Mouse (Mus musculus) embryonic facial prominence, embryonic 14.5 days (tissue): Measurements from ENCODE around the gene Brms1l. TPM values are rescaled to one million over a fixed set of nuclear protein-coding genes. Genes with fewer than 3 reads are reported as not detected.

Experiments
- ATAC-seq: fragments of 200-750 bp; cut with Nextera tagmentation; 2 replicates; pipeline ENCODE4 v1.8.0; 2017; ENCODE audit warnings: low read depth, moderate number of reproducible peaks, moderate TSS enrichment
- DNase-seq: peaks from one replicate; pipeline ENCODE4 v3.0.0-alpha.2; 2015; ENCODE audit warnings: low spot score
- H3K27ac ChIP-seq: fragments of 300-500 bp; sonication (generic); replicated peaks from 2 replicates; pipeline ENCODE4 v1.5.1; 2014; ENCODE audit warnings: low read depth, mild to moderate bottlenecking, low read length, moderate library complexity
- H3K27me3 ChIP-seq: fragments of 300-500 bp; sonication (generic); replicated peaks from 2 replicates; pipeline ENCODE4 v1.6.1; 2014; ENCODE audit warnings: low read length; ENCODE audit not compliant: control insufficient read depth, insufficient read depth
- H3K36me3 ChIP-seq: fragments of 300-500 bp; sonication (generic); 2 replicates; pipeline ENCODE4 v1.6.1; 2014; ENCODE audit warnings: low read length, mixed read lengths; ENCODE audit not compliant: control insufficient read depth, insufficient read depth
- H3K4me1 ChIP-seq: fragments of 300-500 bp; sonication (generic); 2 replicates; pipeline ENCODE4 v1.6.1; 2014; ENCODE audit warnings: antibody characterized with exemption, low read length; ENCODE audit not compliant: control insufficient read depth, insufficient read depth
- H3K4me2 ChIP-seq: fragments of 300-500 bp; sonication (generic); 2 replicates; pipeline ENCODE4 v1.6.1; 2014; ENCODE audit warnings: low read depth, mild to moderate bottlenecking, low read length, moderate library complexity, mixed read lengths
- H3K4me3 ChIP-seq: fragments of 300-500 bp; sonication (generic); 2 replicates; pipeline ENCODE4 v1.5.1; 2014; ENCODE audit warnings: low read depth, mild to moderate bottlenecking, low read length
- H3K9ac ChIP-seq: fragments of 300-500 bp; sonication (generic); 2 replicates; pipeline ENCODE4 v1.6.1; 2014; ENCODE audit warnings: low read depth, mild to moderate bottlenecking, low read length, moderate library complexity, mixed read lengths
- H3K9me3 ChIP-seq: fragments of 300-500 bp; sonication (generic); 2 replicates; pipeline ENCODE4 v1.6.1; 2016; ENCODE audit warnings: low read length; ENCODE audit not compliant: control insufficient read depth
- WGBS: fragments of 180-500 bp; shearing (Covaris S2); extraction: QIAGEN DNeasy Blood & Tissue Kit; methylation state at CpG from one replicate; pipeline ENCODE4 v1.1.7; 2014; 5-methylcytosine and 5-hydroxymethylcytosine counted together
- microRNA-seq: library from miRNA; unstranded; fragments of <30 nt; microRNA quantifications from one replicate; pipeline ENCODE4, GENCODE M21; 2016; ENCODE audit warnings: borderline number of aligned reads
- polyA plus RNA-seq: library from polyadenylated mRNA; unstranded; fragments of >200 nt; fragmentation: Nextera tagmentation; extraction: Ambion mirVana; gene quantifications from 2 replicates; pipeline ENCODE4 v1.2.1, GENCODE M21; 2014

The Brms1l gene
- polyA plus RNA-seq, 1 experiment from 2014 or later, result 31.7 TPM

GRCm38 (mm10) chr12:55885449-55885848 lies 49.3 kb downstream of the Brms1l start:
- Histone ChIP-seq H3K4me1 (no peaks in the 10 kb centered on the region; the same call in 1 of the 2 replicates), H3K27me3 (no peaks in the 10 kb centered on the region), H3K9me3 (no peaks in the 10 kb centered on the region), H3K4me2 (no peak overlapping the region), H3K36me3 (no peaks in the 10 kb centered on the region), H3K27ac (no peak overlapping the region), H3K4me3 (no peak overlapping the region), H3K9ac (no peak overlapping the region)
- DNase-seq (no peak), ATAC-seq (no peak)
- 65% methylated on average over 4 of the region's 4 CpGs for WGBS

GRCm38 (mm10) chr12:55888570-55888969 lies 52.4 kb downstream of the Brms1l start:
- H3K4me2 ChIP-seq, result peak overlapping the region; percentile 32; the same call in 1 of the 2 replicates
- H3K27me3 ChIP-seq, result no peaks in the 10 kb centered on the region
- H3K9me3 ChIP-seq, result no peaks in the 10 kb centered on the region
- H3K4me3 ChIP-seq, result no peak overlapping the region
- H3K27ac ChIP-seq, result no peak overlapping the region
- H3K4me1 ChIP-seq, result no peaks in the 10 kb centered on the region; the same call in 1 of the 2 replicates
- no peaks in the 10 kb centered on the region for H3K36me3 ChIP-seq
- 15% methylated on average over 5 of the region's 5 CpGs for WGBS
- no peak overlapping the region for H3K9ac ChIP-seq
- peak; percentile 26 for DNase-seq
- no peak for ATAC-seq

- no peak for DNase-seq
- Histone ChIP-seq H3K4me3 (no peak overlapping the region), H3K9me3 (no peaks in the 10 kb centered on the region), H3K27me3 (no peaks in the 10 kb centered on the region), H3K36me3 (no peaks in the 10 kb centered on the region), H3K4me1 (no peaks in the 10 kb centered on the region), H3K9ac (no peak overlapping the region), H3K27ac (no peak overlapping the region), H3K4me2 (no peak overlapping the region)
- ATAC-seq, result no peak
- 79% methylated on average over 1 of the region's 1 CpGs for WGBS
These were observed 68.7 kb downstream of the Brms1l start for GRCm38 (mm10) chr12:55904801-55905200.

GRCm38 (mm10) chr12:55912138-55912537 lies 76.0 kb downstream of the Brms1l start:
- ATAC-seq (no peak), DNase-seq (peak; percentile 10)
- Histone ChIP-seq H3K27ac (no peak overlapping the region), H3K9me3 (no peaks in the 10 kb centered on the region), H3K36me3 (no peaks in the 10 kb centered on the region), H3K4me2 (no peak overlapping the region), H3K27me3 (no peaks in the 10 kb centered on the region), H3K4me1 (no peaks in the 10 kb centered on the region), H3K4me3 (no peak overlapping the region), H3K9ac (no peak overlapping the region)
- 28% methylated on average over 3 of the region's 3 CpGs for WGBS

GRCm38 (mm10) chr12:55913201-55913600 lies 77.1 kb downstream of the Brms1l start:
- H3K9me3 ChIP-seq, result no peaks in the 10 kb centered on the region
- no peak overlapping the region for H3K27ac ChIP-seq
- no peak overlapping the region for H3K9ac ChIP-seq
- H3K4me2 ChIP-seq, result no peak overlapping the region
- H3K27me3 ChIP-seq, result no peaks in the 10 kb centered on the region
- DNase-seq (no peak), ATAC-seq (no peak)
- 72% methylated on average over 9 of the region's 9 CpGs for WGBS
- no peak overlapping the region for H3K4me3 ChIP-seq
- H3K4me1 ChIP-seq, result no peaks in the 10 kb centered on the region
- no peaks in the 10 kb centered on the region for H3K36me3 ChIP-seq

GRCm38 (mm10) chr12:55916250-55916649 lies 80.1 kb downstream of the Brms1l start:
- Histone ChIP-seq H3K9me3 (no peaks in the 10 kb centered on the region), H3K4me3 (no peak overlapping the region), H3K36me3 (no peaks in the 10 kb centered on the region), H3K4me2 (no peak overlapping the region), H3K4me1 (no peaks in the 10 kb centered on the region), H3K27ac (no peak overlapping the region), H3K9ac (no peak overlapping the region), H3K27me3 (no peaks in the 10 kb centered on the region)
- DNase-seq (no peak), ATAC-seq (no peak)
- WGBS, result 55% methylated on average over 8 of the region's 8 CpGs

- Histone ChIP-seq H3K27ac (no peak overlapping the region), H3K9ac (no peak overlapping the region), H3K4me3 (no peak overlapping the region), H3K4me1 (no peaks in the 10 kb centered on the region), H3K27me3 (no peaks in the 10 kb centered on the region), H3K36me3 (no peaks in the 10 kb centered on the region), H3K4me2 (no peak overlapping the region), H3K9me3 (no peaks in the 10 kb centered on the region)
- ATAC-seq (no peak), DNase-seq (no peak)
- WGBS, result 94% methylated on average over 19 of the region's 19 CpGs
These were observed 80.9 kb downstream of the Brms1l start for GRCm38 (mm10) chr12:55917020-55917419.

Small RNA genes within 50 kb of the gene (microRNA-seq; reads per million reads assigned to microRNA genes)
- gene Gm23394, result 0.50 reads per million

Other genes starting within 250 kb of the Brms1l start
- gene Insm2, start 236.9 kb upstream of the Brms1l start, polyA plus RNA-seq, result 0.64 and 0.99 TPM in 2 replicates
- 20.8 and 21.5 TPM in 2 replicates for gene Ralgapa1, start 15.2 kb upstream of the Brms1l start, polyA plus RNA-seq